Mouse (Mus musculus) cerebellum, adult 11 months (tissue): ENCODE data around the gene Paqr6.
A peak's percentile ranks its signal among the peaks of the same experiment; 100 is the strongest.
"Not testable (repeated sequence)": the region's sequence is repeated elsewhere in the genome, so short reads cannot be mapped to it uniquely, and the experiment has no call there.

Experiments used
- DNase-seq: peaks from one replicate; pipeline ENCODE4 v3.0.0; 2022

The Paqr6 gene

GRCm38 (mm10) chr3:88366830-88367428, 2.5 kb downstream of the Paqr6 start:
- not testable (repeated sequence) for DNase-seq

- not testable (repeated sequence) for DNase-seq
Measured at GRCm38 (mm10) chr3:88367517-88367916, 3.1 kb downstream of the Paqr6 start.

- DNase-seq, result not testable (repeated sequence)
Measured at GRCm38 (mm10) chr3:88368511-88368910, 4.1 kb downstream of the Paqr6 start.

- DNase-seq, result not testable (repeated sequence)
Measured at GRCm38 (mm10) chr3:88372643-88373042, 8.3 kb downstream of the Paqr6 start, which contains the start of gene Bglap3. Bglap3 (minus strand) TSS chr3:88372743.

GRCm38 (mm10) chr3:88375750-88376626, 11.6 kb downstream of the Paqr6 start:
- DNase-seq, result not testable (repeated sequence)

GRCm38 (mm10) chr3:88376644-88377043, 12.3 kb downstream of the Paqr6 start:
- not testable (repeated sequence) for DNase-seq

- not testable (repeated sequence) for DNase-seq
Measured at GRCm38 (mm10) chr3:88378599-88378998, 14.2 kb downstream of the Paqr6 start, which contains the start of gene Bglap2. Bglap2 (minus strand) TSS chr3:88378699.

GRCm38 (mm10) chr3:88381389-88382315, 17.3 kb downstream of the Paqr6 start:
- not testable (repeated sequence) for DNase-seq

GRCm38 (mm10) chr3:88382383-88382782, 18.0 kb downstream of the Paqr6 start:
- not testable (repeated sequence) for DNase-seq

- DNase-seq, result no peak
Measured at GRCm38 (mm10) chr3:88384364-88384763, 20.0 kb downstream of the Paqr6 start, which contains the start of gene Bglap. Bglap (minus strand) TSS chr3:88384464.

- no peak for DNase-seq
Measured at GRCm38 (mm10) chr3:88393776-88394375, 29.5 kb downstream of the Paqr6 start.

- no peak for DNase-seq
Measured at GRCm38 (mm10) chr3:88395288-88395687, 30.9 kb downstream of the Paqr6 start.

GRCm38 (mm10) chr3:88395742-88396141, 31.4 kb downstream of the Paqr6 start:
- DNase-seq, result no peak

GRCm38 (mm10) chr3:88398666-88399065, 34.3 kb downstream of the Paqr6 start:
- DNase-seq, result peak; percentile 80

- no peak for DNase-seq
Measured at GRCm38 (mm10) chr3:88403522-88404230, 39.3 kb downstream of the Paqr6 start.

- DNase-seq, result peak; percentile 55
Measured at GRCm38 (mm10) chr3:88407090-88407489, 42.7 kb downstream of the Paqr6 start.

- DNase-seq, result no peak
Measured at GRCm38 (mm10) chr3:88407529-88407928, 43.1 kb downstream of the Paqr6 start.

GRCm38 (mm10) chr3:88408953-88409352, 44.6 kb downstream of the Paqr6 start:
- DNase-seq, result no peak

GRCm38 (mm10) chr3:88409741-88410644, 45.6 kb downstream of the Paqr6 start, which contains the start of gene Pmf1:
Pmf1 (minus strand) TSS chr3:88410331.
- peak; percentile 81 for DNase-seq

- DNase-seq, result no peak
Measured at GRCm38 (mm10) chr3:88410645-88411031, 46.3 kb downstream of the Paqr6 start.
